In the genomic region with DNA sequence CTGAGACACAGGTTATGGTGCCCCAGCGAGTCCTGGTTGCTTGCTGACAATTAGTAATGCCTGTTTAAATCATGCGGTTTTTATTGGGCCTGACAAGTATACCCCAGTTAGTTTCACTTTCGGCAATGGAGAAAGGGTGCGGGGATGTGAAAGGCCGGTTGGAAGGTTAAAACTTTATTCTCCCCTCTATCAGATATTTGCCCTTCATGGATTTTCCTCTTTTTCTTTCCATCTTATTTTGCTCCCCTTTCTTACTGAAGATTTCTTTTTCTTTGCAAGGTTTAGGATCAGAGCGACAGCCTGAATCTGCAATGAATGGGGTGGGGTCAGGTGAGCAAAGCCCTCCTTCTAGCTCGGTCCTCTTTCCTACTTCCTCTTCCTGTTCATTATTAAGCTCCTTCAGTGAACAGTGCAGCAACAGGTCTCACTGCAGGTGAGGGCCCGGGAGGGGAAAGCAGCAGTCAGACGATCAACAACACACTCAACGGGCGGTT, we compare ENCODE assay signal across 15 mouse cellular contexts. TPM values are rescaled to one million over a fixed set of nuclear protein-coding genes. Genes with fewer than 3 reads are reported as not detected.
A peak's percentile ranks its signal among the peaks of the same experiment; 100 is the strongest.
DNase-seq lines count a peak whose midpoint lies in the region; ATAC-seq and TF ChIP-seq lines count a peak whose summit lies in the region.
"Had no signal": no experiment of that assay in that cellular context is flagged by ENCODE, and none has a peak within 500 bp of the region (broad histone marks: within the 10 kb centered on the region; RNA-seq: fewer than 3 reads in every experiment).

No protein-coding gene starts in this region.

- H3K4me3 ChIP-seq in kidney, adult 2 months (ENCODE audit: insufficient read depth, low read depth, low read length) = peak overlapping the region; percentile 28; the same call in 1 of the 2 replicates
- no peak overlapping the region for H3K4me3 ChIP-seq in limb, embryonic 14.5 days (replicated peaks; ENCODE audit: low read length)
- no peak overlapping the region for H3K4me3 ChIP-seq in cerebellum, adult 2 months (replicated peaks; ENCODE audit: insufficient read depth, low read depth, low read length)
- H3K4me3 ChIP-seq: left cerebral cortex, adult 2 months had no signal

- no peak for TF ChIP-seq CTCF in kidney, adult 2 months (conservative IDR thresholded peaks at IDR 0.05; ENCODE audit: insufficient read depth, insufficient read length, low read depth, low read length)
- TF ChIP-seq CTCF in cerebellum, adult 2 months (IDR thresholded peaks at IDR 0.05; ENCODE audit: borderline replicate concordance, insufficient read depth, low read depth, low read length) = no peak

- ATAC-seq in activated CD4-positive, CD25-positive, alpha-beta regulatory T cell, adult 4 months = peak; percentile 89
- ATAC-seq in limb, embryonic 14.5 days (ENCODE audit: low FRiP score, low read depth) = no peak
- ATAC-seq: lung, postnatal 0 days had no signal

- H3K27ac ChIP-seq in kidney, adult 2 months (ENCODE audit: insufficient read depth, low read depth, low read length) = no peak overlapping the region
- H3K27ac ChIP-seq in limb, embryonic 14.5 days (replicated peaks; ENCODE audit: low read depth, low read length) = no peak overlapping the region
- H3K27ac ChIP-seq in cerebellum, adult 2 months (ENCODE audit: insufficient read depth, low read length) = no peak overlapping the region
- H3K27ac ChIP-seq: left cerebral cortex, adult 2 months had no signal

- WGBS in kidney, adult 2 months = 63% methylated on average over 11 of the region's 11 CpGs
- WGBS in limb, embryonic 14.5 days = 56% methylated on average over 11 of the region's 11 CpGs
- 70% methylated on average over 11 of the region's 11 CpGs for WGBS in cerebellum, adult 2 months

- TF ChIP-seq POLR2A in kidney, adult 2 months (IDR thresholded peaks at IDR 0.05; ENCODE audit: low read depth, low read length) = no peak
- no peak for TF ChIP-seq POLR2A in limb, embryonic 14.5 days (IDR thresholded peaks at IDR 0.05; ENCODE audit: borderline replicate concordance, extremely low read depth, insufficient read depth, insufficient read length)
- TF ChIP-seq POLR2A in cerebellum, adult 2 months (IDR thresholded peaks at IDR 0.05; ENCODE audit: borderline replicate concordance, insufficient read depth, low read length) = no peak

- H3K4me1 ChIP-seq in kidney, adult 2 months (ENCODE audit: control insufficient read depth, insufficient read depth, low read length) = no peaks in the 10 kb centered on the region
- H3K4me1 ChIP-seq in limb, embryonic 14.5 days (ENCODE audit: control insufficient read depth, insufficient read depth, low read length) = no peaks in the 10 kb centered on the region
- no peaks in the 10 kb centered on the region for H3K4me1 ChIP-seq in cerebellum, adult 2 months (ENCODE audit: control insufficient read depth, insufficient read depth, low read length)

- no peaks in the 10 kb centered on the region for H3K27me3 ChIP-seq in kidney, adult 2 months (replicated peaks; ENCODE audit: control insufficient read depth, insufficient read depth, low read length)
- H3K27me3 ChIP-seq in limb, embryonic 14.5 days (ENCODE audit: control insufficient read depth, insufficient read depth, low read length) = no peaks in the 10 kb centered on the region
- no peaks in the 10 kb centered on the region for H3K27me3 ChIP-seq in splenic B cell, adult 2 months (ENCODE audit: control insufficient read depth, insufficient read depth, low read length, poor library complexity, severe bottlenecking)
- no peaks in the 10 kb centered on the region for H3K27me3 ChIP-seq in cerebellum, adult 2 months (ENCODE audit: control insufficient read depth, insufficient read depth, low read length)

- H3K9ac ChIP-seq in limb, embryonic 14.5 days (ENCODE audit: low read depth, low read length, severe bottlenecking) = no peak overlapping the region

- H3K4me2 ChIP-seq in limb, embryonic 14.5 days (replicated peaks; ENCODE audit: low read depth, low read length, severe bottlenecking) = peak overlapping the region; percentile 14; the same call in 1 of the 2 replicates

- H3K9me3 ChIP-seq in limb, embryonic 14.5 days (ENCODE audit: control insufficient read depth, low read length) = no peaks in the 10 kb centered on the region

- H3K36me3 ChIP-seq in kidney, adult 2 months (ENCODE audit: control insufficient read depth, insufficient read depth, low read length) = no peaks in the 10 kb centered on the region
- H3K36me3 ChIP-seq in limb, embryonic 14.5 days (ENCODE audit: control insufficient read depth, insufficient read depth, low read length) = no peaks in the 10 kb centered on the region
- H3K36me3 ChIP-seq in splenic B cell, adult 2 months (ENCODE audit: control insufficient read depth, insufficient read depth, low read length, poor library complexity, severe bottlenecking) = no peaks in the 10 kb centered on the region

- DNase-seq in kidney, adult 2 months = no peak
- DNase-seq in kidney, postnatal 4 days = no peak
- no peak for DNase-seq in limb, embryonic 14.5 days (ENCODE audit: low spot score)
- peak; percentile 47 for DNase-seq in splenic B cell, adult 2 months (ENCODE audit: low read depth, low spot score)
- no peak for DNase-seq in cerebellum, adult 2 months
- no peak for DNase-seq in heart, adult 18-20 months
- no peak for DNase-seq in ovary, adult 18-20 months (ENCODE audit: low spot score)
- DNase-seq: cerebellum, adult 9-11 months; gastrocnemius, postnatal 25 days; heart, postnatal 36 days; kidney, postnatal 14 days; right cerebral cortex, adult 18-20 months had no signal

RNA-seq across cellular contexts. Expression of gene Esr1, which starts 20.9 kb away (rescaled TPM):
- 5.1 and 6.4 TPM in 2 replicates for polyA plus RNA-seq in kidney, adult 2 months (2012; rRNA removed)
- polyA plus RNA-seq in activated CD4-positive, CD25-positive, alpha-beta regulatory T cell, adult 4 months (2017; shearing (Covaris generic)) = 1 to 10 TPM in 1 of 2 experiments, under 1 TPM in 1; 0.68 to 7.2 TPM
- polyA plus RNA-seq in limb, embryonic 14.5 days (2012; rRNA removed) = 0.79 and 0.90 TPM in 2 replicates
- 0.83 and 1.1 TPM in 2 replicates for polyA plus RNA-seq in limb, embryonic 14.5 days (2014; fragmentation: Nextera tagmentation; extraction: Ambion mirVana)
- polyA plus RNA-seq in cerebellum, adult 2 months (2012; rRNA removed) = 0.52 and 0.54 TPM in 2 replicates
- total RNA-seq in heart, adult 18-20 months (2021) = 1 to 10 TPM; 1.6 to 2.6 TPM
